Mouse (Mus musculus) left cerebral cortex, adult 11 months (tissue): ENCODE measurements around the gene Cmah.
"Not testable (repeated sequence)": the region's sequence is repeated elsewhere in the genome, so short reads cannot be mapped to it uniquely, and the experiment has no call there.

Experiments
- DNase-seq: peaks from one replicate; pipeline ENCODE4 v3.0.0; 2022; ENCODE audit warnings: low spot score

Cmah gene

DNA sequence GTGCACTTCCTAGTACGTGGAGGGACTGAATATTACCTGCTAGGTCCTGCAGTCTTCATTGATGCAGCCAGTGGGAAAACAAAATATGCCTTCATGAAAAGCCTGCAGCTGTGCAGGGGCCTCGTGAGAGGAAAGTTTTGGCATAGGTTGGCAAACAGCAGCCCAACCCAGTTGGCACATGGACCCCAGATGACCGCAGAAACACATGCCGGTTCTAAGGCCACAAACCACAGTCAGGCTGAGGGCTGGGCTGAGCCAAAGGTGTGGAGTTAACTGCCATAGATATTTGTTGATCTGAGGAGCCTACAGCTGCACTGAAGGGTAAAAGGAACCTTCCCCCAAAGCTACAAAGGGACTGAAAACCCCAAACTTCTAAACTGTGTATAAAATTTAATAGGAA lies 14.9 kb downstream of the Cmah start:
- no peak for DNase-seq

DNA sequence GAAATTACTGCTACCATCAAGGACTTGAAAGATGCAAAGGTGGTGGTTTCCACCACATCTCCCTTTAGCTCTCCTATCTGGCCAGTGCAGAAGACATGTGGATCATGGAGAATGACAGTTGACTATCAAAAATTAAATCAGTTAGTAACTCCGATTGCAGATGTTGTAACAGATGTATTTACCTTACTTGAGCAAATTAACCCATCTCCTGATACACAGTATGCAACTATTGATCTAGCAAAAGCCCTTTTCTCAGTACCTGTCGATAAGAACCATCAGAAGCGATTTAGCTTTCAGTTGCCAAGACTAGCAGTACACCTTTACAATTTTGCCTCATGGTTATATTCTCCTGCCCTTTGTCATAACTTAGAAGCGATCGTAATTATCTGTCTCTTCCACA lies 25.8 kb downstream of the Cmah start:
- DNase-seq, result no peak

DNA sequence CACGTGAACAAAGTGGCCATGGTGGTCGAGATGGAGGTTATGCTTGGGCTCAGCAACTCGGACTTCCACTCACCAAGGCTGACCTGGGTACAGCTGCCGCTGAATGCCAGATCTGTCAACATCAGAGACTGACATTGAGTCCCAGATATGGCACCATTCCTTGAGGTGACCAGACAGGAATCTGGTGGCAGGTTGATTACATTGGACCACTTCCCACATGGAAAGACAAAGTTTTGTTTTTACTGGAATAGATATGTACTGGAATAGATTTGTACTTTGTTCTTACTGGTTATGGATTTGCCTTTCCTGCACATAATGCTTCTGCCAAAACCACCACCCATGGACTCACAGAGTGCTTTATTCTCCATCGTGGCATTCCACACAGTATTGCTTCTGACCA lies 27.5 kb downstream of the Cmah start:
- DNase-seq, result no peak

DNA sequence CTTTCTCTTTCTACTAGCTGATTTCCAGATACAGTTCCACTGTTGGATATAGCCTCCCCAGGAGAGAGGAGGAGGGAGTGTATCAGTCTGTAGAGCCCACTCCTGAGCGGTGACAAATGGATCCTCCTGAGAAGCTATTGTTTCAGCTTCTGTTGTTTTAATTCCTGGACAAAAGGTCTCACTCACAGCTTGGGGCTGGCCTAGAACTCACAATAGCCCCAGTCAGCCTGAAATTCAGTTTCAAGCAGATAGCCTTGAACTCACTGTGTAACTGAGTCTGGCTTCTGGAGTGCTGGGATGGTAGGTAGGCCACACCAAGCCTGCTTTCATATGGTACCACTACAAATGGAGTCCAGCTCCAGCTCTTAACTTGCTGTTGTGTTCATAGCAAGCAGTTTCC lies 32.0 kb downstream of the Cmah start:
- no peak for DNase-seq

DNA sequence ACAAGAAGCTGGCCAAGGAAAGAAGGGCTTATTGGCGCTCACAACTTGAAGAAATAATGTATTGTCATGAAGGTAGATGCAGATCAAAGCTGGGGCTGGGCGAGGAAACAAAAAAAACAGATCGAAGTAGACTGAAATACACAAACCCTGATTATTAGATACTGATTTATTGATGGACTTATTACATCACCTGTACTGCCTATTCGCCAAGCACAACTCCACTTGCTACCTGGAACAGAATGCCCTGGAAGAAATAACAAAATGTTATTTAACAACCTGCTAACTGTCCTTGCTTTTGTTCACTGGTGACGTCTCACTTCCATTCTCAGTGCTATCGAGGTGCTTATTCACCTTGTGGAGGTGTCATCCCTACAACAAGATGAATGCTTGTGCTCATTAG lies 38.0 kb downstream of the Cmah start:
- DNase-seq, result no peak

DNA sequence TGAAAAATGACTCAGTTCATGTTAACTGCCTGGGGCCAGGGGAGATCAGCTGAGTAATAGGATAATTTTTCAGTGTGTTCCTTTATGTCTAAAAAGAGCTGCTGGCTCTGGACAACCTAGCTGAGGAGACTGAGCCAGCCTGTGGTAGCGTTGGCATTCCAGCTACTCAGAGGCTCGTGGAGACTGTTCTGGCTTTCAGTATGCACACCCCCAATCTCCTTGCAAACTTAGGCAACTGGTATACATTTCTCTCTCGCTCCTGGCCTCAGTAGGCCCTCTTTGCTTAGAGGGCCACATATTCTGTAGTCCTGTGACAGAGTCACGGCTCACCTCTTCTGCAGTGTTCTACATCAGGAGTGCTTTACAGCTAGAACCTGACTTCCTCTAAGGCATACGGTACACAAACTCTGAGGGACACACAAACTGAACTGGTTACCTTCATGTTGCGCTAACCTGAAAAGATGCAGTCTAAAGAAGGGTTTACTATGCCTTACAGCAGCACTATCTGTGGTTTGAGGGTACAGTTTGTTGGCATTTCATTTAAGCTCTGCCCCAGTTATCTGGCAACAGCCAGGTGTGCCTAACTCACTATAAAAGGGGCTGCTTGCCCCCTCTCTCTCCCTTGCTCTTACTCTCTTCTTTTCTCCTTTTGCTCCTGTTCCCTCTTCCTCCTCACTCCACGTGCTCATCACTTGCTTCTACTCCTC lies 45.8 kb downstream of the Cmah start:
- DNase-seq, result no peak

DNA sequence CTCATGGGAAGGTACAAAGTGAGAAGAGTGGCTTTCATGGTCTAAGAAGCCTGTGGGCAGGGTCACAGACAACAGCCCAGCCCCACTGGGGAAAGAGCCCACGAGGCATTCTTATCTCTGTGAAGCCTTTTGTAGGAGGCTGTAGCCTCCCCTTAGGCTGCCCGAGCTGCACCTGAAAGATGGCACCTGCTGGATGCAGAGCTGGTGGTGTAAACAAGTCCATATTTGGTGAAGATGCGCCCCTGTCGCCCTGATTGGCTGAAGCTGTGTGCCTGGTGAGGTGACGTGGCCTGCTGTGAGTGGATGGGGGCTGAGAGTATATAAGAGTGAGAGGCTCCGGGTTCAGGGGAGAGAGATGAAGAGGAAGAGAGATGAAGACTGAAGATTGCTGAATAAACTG lies 47.4 kb downstream of the Cmah start:
- DNase-seq, result not testable (repeated sequence)

DNA sequence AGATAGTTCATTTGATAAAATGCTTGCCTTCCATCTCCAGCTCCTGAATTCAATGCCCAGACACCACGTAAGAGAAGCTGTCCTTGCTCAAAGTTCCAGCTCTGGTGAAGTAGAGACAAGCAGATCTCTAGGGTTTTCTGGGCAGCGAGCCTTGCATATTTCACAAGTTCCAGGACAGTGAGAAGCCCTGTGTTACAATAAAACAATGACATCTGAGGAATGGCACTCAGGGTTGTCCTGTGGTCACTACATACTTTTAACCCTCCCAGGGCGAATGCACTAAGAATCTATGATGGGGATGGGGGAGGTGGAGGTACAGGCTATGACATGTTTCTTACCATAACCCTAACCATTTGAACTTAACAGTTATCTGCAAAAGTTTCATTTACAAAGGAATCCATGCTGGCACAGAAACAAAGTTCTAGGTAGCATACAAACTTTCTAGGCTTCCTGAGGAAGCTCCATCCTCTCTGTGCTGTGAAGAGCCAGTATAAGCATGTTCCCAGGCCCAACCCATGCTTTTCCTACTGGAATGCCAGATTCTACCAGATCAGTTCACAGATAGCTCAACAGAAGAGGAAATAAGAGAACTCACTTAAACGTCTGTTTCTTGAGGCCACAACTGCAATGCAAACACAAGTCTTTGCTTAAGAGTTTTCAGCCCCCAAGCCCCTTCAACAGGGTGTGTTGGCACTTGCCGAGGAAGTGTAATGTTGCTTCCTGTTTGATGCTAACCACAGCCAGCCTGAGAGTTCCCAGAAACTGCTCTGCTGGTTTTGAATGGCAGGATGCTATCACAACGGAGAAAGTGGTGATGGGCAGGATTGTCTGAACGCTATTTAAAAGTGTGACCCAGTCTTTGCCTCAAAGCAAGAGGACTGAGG lies 48.4 kb downstream of the Cmah start:
- DNase-seq, result no peak

DNA sequence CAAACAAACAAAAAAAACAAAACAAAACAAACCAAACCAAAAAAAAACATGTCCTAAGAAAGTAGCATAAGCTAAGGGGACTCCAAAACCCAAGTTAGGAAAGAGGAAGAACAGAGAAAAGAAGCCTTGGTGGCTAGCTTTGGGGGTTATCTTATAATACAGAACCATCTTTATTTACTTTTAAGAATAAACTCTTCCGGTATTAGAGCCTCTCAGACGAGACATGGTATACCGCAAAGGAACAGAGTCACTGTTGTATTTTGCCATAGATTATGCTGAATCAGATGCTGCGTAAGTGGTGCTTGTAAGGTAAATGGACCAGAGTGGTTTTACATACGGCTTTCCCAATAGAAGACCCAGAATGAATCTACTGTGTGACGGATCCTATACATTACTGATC lies 53.5 kb downstream of the Cmah start:
- no peak for DNase-seq

DNA sequence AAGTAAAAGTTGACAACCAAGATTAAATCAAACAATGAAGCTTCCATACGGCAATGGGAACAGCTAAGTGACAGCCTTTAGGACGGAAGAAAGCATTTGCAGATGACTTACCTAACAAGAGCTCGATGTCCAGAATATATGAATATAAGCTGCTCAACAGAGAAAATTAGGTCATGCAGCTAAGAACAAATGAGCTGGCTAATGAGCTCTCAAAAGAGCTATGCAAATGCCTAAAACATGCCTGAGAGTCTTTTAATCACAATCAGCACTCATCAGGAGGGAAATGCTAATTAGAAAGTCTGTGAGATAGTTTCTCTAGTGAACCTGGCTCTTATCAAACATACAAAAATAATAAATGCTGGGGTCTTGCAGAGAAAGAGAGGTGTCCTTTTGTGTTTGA lies 56.7 kb downstream of the Cmah start:
- DNase-seq, result no peak

DNA sequence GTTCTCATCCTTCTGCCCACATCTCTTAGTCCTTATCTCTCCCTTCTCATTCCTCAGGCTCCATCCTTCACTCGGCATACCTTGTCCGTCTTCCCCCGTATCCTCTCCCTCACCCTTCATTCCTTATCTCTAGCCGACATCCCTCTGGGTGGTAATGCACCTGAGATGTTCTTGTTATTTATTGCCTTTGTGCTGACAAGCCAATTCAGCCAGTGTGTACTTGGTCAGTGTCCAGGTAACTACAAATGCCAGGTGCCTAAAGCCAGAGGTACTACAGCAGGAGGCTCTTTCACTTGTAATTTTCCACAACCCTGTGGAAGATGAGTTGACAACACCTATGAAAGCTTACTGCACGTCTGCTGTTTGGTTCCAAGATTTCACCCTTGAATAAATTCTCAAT lies 64.7 kb downstream of the Cmah start:
- no peak for DNase-seq

DNA sequence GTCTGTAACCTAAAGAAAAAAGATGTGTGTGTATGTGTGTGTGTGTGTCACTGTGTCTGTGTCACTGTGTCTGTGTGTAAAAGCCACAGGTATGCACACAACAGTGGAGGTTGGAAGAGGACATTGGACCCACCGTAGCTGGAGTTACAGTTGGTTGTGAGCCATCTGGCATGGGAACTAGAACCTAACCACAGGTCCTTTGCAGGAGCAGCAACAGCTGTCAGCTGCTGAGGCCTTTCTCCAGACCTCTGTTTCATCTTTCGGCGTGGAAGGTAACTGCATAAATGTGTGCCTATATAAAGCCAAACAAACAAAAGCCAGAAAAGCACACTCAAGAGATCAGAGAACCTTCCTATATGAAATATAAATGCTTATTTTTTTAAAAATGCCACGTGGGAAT lies 65.5 kb downstream of the Cmah start:
- no peak for DNase-seq

DNA sequence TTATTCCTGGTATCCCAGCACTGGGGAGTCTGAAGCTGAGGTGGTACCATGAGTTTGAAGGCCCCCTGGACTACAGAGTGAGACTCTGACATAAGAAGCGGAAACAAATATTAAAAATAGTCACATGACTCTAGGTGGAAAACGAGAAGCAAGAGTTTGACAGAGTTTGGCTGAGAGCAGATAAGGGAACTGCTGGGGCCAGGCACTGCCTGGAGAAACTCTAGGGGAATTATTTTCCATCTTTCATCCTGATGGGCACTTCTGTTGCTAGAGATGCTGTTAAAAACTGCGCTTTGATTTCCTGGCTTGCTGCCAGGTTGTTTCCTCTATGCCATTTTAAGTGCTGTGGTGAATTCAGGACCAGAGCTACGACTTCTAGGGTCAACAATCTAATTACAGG lies 65.9 kb downstream of the Cmah start:
- DNase-seq, result no peak

DNA sequence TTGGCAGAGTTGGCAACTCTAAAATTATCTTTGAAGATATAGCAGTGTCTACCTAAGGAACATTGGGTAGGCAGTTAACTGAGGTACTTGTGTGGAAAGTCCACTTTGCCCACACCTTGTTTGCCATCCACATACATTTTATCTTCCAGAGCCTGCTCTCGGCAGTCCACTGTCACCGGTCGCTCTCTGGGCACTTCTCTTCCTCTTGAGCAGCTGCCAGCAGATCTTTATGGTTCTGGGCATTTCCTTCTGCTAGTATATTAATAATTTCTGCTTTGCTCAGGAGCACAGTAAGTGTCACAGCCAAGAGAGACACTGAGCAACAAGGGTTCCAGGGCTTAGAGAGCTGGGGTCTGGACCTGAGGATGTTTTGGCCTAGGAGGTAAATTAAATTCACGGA lies 68.6 kb downstream of the Cmah start:
- no peak for DNase-seq

DNA sequence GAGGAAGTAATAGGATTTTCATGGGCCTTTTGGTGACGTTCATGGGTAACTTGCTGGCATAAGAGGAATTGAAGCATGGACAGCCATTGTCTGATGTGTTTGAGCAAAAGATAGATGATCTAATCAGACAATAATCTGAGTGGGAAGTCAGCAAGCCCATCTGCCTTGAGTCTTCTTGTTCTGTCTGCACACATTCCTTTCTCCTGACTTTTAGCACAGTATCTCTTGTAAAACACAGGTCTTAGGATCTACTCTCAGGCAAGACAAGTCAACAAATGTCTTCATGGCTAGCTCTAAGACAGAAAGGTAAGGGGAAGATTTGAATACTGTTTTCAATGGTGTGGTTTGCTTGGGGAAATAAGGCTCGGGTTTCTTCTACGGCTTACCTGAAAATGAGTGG lies 70.0 kb downstream of the Cmah start:
- no peak for DNase-seq

DNA sequence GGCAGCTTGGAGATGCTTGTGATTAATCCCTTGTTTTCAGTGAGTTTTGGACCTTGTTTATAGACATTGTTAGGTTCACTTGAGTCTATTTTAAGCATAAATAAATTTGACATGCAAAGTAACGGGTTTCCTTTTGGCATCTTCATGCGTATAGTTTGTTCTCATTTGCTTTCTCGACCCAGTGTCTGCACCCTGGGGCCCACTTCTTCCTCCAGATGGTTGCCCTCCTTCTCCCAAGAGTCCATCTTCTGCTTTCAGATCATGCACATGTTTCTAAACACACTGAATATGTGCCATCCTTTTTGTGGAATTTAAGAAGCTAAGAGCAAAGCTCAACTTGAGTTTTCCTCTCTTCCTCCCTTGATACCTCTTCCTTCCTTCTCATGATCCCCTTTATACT lies 71.3 kb downstream of the Cmah start:
- no peak for DNase-seq

DNA sequence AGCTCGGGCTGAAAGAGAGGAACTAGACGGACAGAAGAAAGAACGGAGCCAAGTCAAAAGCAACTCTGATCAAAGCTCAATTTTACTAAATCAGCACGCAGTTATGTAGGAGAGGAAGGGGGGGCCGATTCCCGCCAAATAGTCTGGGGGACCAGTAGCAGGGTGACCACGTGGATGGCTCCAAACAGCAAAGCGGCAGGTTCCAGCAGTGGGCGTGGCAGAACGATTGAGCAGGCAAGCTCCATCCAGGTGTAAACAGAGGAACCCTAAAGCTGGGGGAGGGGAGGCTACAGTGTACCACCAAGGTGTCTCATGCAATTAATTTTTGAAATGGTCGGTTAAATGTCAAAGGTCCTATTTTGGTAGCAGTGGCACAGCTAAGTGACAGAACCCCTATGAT lies 74.6 kb downstream of the Cmah start:
- not testable (repeated sequence) for DNase-seq

DNA sequence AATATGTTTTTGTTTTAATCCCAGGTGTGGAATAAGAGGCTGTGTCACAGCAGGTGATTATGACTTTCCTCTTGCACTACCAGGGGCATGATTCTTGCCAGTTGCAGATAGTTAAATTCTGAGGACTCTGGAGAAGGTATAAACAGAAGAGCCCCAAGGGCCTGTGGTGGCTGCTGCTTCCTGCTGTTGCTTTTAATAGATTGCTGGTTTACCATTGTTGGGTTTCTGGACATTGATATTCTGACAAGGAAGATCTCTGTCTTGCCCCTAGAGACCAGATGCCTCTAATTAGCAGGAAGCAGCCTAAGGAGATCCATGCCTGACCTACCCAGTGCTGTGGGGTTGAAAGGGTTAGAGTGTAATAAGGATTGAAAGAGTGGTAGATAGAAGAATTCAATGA lies 75.8 kb downstream of the Cmah start:
- no peak for DNase-seq

DNA sequence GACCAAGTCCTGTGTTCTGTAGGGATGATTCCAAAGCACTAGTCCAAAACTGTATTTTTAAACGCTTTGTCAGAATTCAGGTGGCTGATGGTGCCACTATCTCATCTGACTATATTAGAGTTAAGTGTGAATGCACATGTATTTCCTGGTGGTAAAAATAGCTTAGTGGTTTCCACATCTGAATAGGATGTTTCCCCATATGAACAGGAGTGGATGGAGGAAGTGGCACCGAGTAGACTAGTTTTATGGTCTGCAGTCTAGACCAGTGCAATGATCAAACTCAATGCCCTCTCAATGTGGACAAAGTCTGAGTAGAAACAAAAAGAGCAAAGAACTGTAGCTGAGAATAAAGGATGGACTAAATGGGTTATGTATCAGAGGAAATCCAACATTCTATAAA lies 79.6 kb downstream of the Cmah start:
- no peak for DNase-seq

DNA sequence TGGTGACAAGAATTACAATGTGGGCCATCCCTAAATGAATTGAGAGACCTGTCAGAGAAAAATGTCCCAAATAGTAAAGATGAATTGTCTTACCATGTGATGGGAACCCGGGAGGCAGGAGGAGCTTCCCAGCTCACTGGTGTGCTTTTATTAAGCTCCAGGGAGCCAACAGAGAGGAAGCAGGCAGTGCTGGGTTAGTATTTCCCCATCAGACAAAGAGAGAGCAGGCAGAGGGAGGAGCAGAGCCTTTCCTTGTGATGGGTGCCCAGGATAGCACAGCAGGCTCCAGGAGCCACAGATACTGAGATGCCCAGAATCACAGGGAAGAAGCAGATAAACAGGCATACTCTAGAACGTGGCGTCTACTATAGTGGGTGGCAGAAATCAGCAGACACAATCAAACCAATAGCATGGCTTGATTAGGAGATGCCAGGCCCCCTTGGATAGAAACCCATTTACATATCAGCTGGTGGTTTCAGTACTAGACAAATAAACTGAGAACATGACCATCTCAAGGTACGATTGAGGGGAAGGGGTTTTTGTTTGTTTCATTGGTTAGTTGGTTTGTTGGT lies 87.5 kb downstream of the Cmah start:
- DNase-seq, result no peak

DNA sequence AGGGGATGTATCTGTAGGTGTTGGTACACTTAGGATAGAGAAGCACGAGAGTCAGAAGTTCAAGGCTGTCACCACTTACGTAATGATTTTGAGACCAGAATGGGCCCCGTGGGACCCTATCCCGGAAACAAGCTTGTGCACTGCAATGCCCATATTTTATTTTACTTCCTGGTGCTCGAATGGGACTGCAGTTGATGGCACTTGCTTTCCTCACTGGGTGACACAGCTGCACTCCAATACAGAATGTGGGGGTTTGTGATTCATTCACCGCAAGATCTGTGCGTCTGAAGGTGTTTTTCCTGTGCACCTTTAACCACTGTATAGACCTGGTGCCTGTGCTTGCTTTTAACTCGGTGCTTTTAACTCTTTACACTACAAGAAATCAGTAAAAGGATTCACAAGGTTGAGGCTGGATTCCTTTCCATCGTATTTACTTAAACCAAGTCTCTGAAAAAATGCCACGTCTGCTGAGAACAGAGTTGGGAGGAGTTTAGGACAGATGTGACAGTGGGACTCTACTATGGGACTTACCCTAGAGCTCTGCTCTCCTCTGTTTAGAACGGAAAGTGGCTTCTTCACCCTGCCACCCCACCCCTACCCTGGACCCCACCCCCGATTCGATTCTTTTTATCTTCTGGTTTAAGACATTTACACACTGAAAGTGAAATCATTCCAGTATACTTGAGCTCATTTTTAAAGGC lies 88.5 kb downstream of the Cmah start:
- DNase-seq, result no peak

DNA sequence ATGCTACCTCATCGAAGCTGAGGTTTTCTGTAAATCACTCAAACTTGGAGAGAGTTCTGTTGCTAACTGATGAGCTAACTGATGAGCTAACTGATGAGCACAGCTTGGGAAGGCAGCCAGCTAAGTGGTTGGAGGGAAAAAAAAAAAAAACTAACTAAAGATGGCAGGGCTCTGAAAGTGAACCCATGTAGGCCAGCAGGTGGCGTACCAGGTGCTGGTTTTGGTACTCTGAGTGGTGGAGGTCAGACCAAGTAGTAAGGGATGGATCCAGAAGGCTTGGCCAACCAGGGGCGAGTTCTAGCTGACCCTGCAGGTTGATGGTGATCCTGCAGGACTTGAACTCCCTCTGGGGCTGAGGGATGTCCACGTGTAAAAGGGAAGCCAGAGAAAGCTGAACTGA lies 89.2 kb downstream of the Cmah start:
- no peak for DNase-seq

DNA sequence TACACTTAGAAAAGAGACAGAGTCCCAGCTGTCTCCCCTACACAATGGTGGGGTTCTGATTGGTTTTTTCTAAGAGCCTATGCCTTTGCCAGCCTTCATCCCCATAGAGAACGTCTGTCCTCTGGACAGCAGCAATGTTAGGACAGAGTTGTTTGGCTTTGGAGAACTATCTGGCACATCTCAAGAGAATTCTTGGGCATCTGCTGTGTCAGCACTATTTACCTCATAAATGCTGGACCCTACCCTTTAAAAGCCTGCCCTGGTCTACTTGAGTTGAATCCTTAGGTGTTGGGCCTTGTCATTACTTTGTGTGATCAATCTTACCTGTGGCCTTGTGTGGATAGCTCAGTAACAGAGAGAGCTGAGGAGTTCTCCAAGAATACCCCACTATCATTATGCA lies 90.8 kb downstream of the Cmah start:
- DNase-seq, result no peak
